Mouse (Mus musculus) heart, postnatal 0 days (tissue): ENCODE results near the gene Dtd1.

ENCODE experiments used
- CTCF ChIP-seq: IDR thresholded peaks from 2 replicates; pipeline ENCODE4 v1.5.1; 2016; ENCODE audit warnings: antibody characterized with exemption, control low read depth, low read depth
- EP300 ChIP-seq: IDR thresholded peaks from 2 replicates; pipeline ENCODE4 v1.6.1; 2016; ENCODE audit warnings: antibody characterized with exemption, low read depth

- TF ChIP-seq EP300 (no peak), CTCF (no peak)
Measured at GRCm38 (mm10) chr2:144637671-144638395, 38.1 kb downstream of the Dtd1 start.
